Mouse (Mus musculus): ENCODE data around the gene Lmntd1.

Gene Lmntd1

GRCm38 (mm10) chr6:145614219-145614618 is at the start of gene Lmntd1:
Gene Lmntd1 (minus strand): TSS chr6:145614319.
- no peak for DNase-seq (ENCODE audit: low spot score)

GRCm38 (mm10) chr6:145660943-145661342 is 46.8 kb upstream of the Lmntd1 start:
- no peak for DNase-seq (ENCODE audit: low spot score)

- DNase-seq (ENCODE audit: low spot score) = no peak
These were observed 45.0 kb upstream of the Lmntd1 start for GRCm38 (mm10) chr6:145659116-145659515.

- DNase-seq (ENCODE audit: low spot score) = no peak
These were observed 42.8 kb upstream of the Lmntd1 start for GRCm38 (mm10) chr6:145656740-145657591.

GRCm38 (mm10) chr6:145655678-145656077 is 41.6 kb upstream of the Lmntd1 start:
- no peak for DNase-seq (ENCODE audit: low spot score)

GRCm38 (mm10) chr6:145654062-145654836 is 40.1 kb upstream of the Lmntd1 start:
- DNase-seq (ENCODE audit: low spot score) = no peak

GRCm38 (mm10) chr6:145653626-145654025 is 39.5 kb upstream of the Lmntd1 start:
- DNase-seq (ENCODE audit: low spot score) = no peak

- no peak for DNase-seq (ENCODE audit: low spot score)
These were observed 38.9 kb upstream of the Lmntd1 start for GRCm38 (mm10) chr6:145652986-145653385.

GRCm38 (mm10) chr6:145651976-145652375 is 37.9 kb upstream of the Lmntd1 start:
- no peak for DNase-seq (ENCODE audit: low spot score)

- DNase-seq (ENCODE audit: low spot score) = no peak
These were observed 26.9 kb upstream of the Lmntd1 start for GRCm38 (mm10) chr6:145640971-145641506.

- no peak for DNase-seq (ENCODE audit: low spot score)
These were observed 24.1 kb upstream of the Lmntd1 start for GRCm38 (mm10) chr6:145638248-145638647.

GRCm38 (mm10) chr6:145636682-145637081 is 22.6 kb upstream of the Lmntd1 start:
- no peak for DNase-seq (ENCODE audit: low spot score)

- no peak for DNase-seq (ENCODE audit: low spot score)
These were observed 20.3 kb upstream of the Lmntd1 start for GRCm38 (mm10) chr6:145634454-145634853.

- no peak for DNase-seq (ENCODE audit: low spot score)
These were observed 16.1 kb upstream of the Lmntd1 start for GRCm38 (mm10) chr6:145630269-145630668.

GRCm38 (mm10) chr6:145623141-145623540 is 9.0 kb upstream of the Lmntd1 start:
- no peak for DNase-seq (ENCODE audit: low spot score)

GRCm38 (mm10) chr6:145616402-145617229 is 2.5 kb upstream of the Lmntd1 start:
- no peak for DNase-seq (ENCODE audit: low spot score)

GRCm38 (mm10) chr6:145615666-145616210 is 1.6 kb upstream of the Lmntd1 start, which contains the start of gene Tuba3b:
Gene Tuba3b (plus strand): TSS chr6:145615757.
- no peak for DNase-seq (ENCODE audit: low spot score)

- no peak for DNase-seq (ENCODE audit: low spot score)
These were observed 1.5 kb downstream of the Lmntd1 start for GRCm38 (mm10) chr6:145612611-145613010.

GRCm38 (mm10) chr6:145610901-145611300 is 3.2 kb downstream of the Lmntd1 start:
- DNase-seq (ENCODE audit: low spot score) = no peak

GRCm38 (mm10) chr6:145608693-145609092 is 5.4 kb downstream of the Lmntd1 start:
- no peak for DNase-seq (ENCODE audit: low spot score)

GRCm38 (mm10) chr6:145607746-145608145 is 6.4 kb downstream of the Lmntd1 start:
- DNase-seq (ENCODE audit: low spot score) = no peak

- DNase-seq (ENCODE audit: low spot score) = no peak
These were observed 8.9 kb downstream of the Lmntd1 start for GRCm38 (mm10) chr6:145605203-145605602.

All from left cerebral cortex, adult 11 months (tissue).